Mouse (Mus musculus): ENCODE data around the gene Stk16. TPM values are rescaled to one million over a fixed set of nuclear protein-coding genes. Genes with fewer than 3 reads are reported as not detected.

Gene Stk16
- polyA plus RNA-seq, 1 experiment from 2014 or later, result 120 TPM

DNA sequence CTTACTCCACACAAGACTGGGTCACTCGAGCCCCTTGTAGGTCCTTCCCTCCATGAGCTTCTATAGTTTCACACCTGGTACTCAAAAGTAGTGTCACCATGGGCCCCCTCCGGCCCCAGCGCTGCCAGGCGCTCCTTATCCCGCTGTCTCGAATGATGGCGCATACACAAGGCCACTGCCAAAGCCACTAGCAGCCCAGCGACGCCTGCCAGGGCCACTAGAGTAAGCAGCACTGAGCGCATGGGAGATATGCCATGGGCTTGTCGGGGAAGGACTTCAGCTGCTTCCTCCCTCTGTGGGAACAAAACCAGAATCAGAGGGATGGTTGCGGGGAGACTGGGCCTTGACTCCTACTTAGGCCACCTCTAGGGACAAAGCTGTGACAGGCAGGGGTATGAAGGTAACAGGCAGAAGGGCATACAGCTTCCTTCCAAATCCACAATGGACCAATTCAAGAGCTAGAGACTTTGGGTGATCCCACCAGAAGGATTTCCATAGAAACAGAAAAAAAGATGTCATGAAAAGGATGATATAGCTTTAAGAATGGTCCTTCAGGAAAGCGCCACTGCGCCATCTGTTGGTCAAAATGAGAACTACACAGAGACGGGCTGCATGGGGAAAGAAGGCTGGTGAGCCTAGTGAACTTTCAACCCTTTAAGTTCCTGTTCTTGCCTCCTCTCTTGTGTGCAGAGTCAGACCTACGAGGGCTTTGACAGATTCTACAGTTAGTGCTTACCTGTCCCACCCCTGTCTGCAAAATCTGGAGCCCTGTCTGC is 43.4 kb downstream of the Stk16 start:
- no peak overlapping the region for H3K4me3 ChIP-seq (ENCODE audit: low read length)
- no peak overlapping the region for H3K27ac ChIP-seq (ENCODE audit: low read length)

DNA sequence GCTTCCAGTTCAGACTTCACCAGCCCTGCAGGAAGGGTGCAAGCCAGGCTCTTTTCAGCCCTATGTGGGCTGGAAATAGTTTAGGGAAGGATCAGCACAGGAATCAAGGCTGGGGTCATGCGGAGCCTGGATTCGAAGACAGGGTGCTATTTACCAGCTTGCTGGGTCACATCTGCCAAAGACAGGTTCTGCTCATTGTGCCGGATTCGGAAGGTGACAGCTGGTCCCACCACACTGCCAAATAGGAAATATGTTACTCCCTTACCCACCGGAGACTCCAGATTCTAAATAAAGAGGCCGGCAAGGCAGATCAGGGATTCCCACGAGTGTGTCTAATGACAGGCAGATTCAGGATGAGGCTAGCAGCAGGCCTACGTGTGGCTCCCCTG is 44.0 kb downstream of the Stk16 start:
- Histone ChIP-seq H3K4me1 (ENCODE audit: control insufficient read depth, insufficient read depth, low read length) (peaks cover 4% of the 10 kb centered on the region; the same call in 1 of the 2 replicates), H3K9me3 (ENCODE audit: control insufficient read depth, low read length) (no peaks in the 10 kb centered on the region), H3K4me2 (ENCODE audit: low read depth, low read length) (no peak overlapping the region), H3K27ac (ENCODE audit: low read length) (no peak overlapping the region), H3K27me3 (replicated peaks; ENCODE audit: control insufficient read depth, insufficient read depth, low read length) (no peaks in the 10 kb centered on the region), H3K9ac (ENCODE audit: low read depth, low read length) (no peak overlapping the region), H3K4me3 (ENCODE audit: low read length) (no peak overlapping the region), H3K36me3 (ENCODE audit: control insufficient read depth, insufficient read depth, low read length) (no peaks in the 10 kb centered on the region)
- 73% methylated on average over 8 of the region's 8 CpGs for WGBS
- no peak for ATAC-seq

More for the DNA sequence above, 43.4 kb downstream of the Stk16 start:
- ATAC-seq, result no peak
- peaks cover 4% of the 10 kb centered on the region; the same call in 1 of the 2 replicates for H3K4me1 ChIP-seq (ENCODE audit: control insufficient read depth, insufficient read depth, low read length)
- no peaks in the 10 kb centered on the region for H3K36me3 ChIP-seq (ENCODE audit: control insufficient read depth, insufficient read depth, low read length)
- no peaks in the 10 kb centered on the region for H3K27me3 ChIP-seq (replicated peaks; ENCODE audit: control insufficient read depth, insufficient read depth, low read length)
- H3K4me2 ChIP-seq (ENCODE audit: low read depth, low read length), result no peak overlapping the region
- H3K9me3 ChIP-seq (ENCODE audit: control insufficient read depth, low read length), result no peaks in the 10 kb centered on the region
- 62% methylated on average over 16 of the region's 16 CpGs for WGBS
- no peak overlapping the region for H3K9ac ChIP-seq (ENCODE audit: low read depth, low read length)

DNA sequence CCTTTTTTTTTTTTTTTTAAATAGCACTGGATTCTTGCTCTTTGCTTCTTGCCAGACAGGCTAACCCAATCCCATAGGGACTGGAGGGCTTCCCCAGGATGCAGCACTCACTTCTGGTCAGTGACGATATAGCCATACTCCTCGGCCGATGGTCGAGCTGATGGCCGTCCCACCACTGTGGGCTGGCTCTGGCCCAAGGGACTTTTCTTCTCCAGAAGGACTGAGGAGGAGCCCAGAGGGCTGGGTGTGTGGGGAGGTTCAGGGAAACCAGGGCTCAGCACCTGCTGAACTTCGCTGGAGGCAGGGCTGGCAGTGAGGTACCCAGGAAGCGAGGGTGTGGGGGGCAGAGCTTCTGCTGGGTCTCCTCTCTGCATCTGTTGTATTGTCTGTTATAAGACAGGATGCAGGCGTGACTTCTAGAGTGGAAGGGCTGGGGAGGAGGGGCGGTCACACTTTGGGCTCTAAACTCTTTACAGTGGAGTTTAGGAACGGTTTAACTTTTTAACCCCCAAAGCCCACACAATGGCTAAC is 44.9 kb downstream of the Stk16 start:
- Histone ChIP-seq H3K4me1 (ENCODE audit: control insufficient read depth, insufficient read depth, low read length) (peaks cover 4% of the 10 kb centered on the region; the same call in 1 of the 2 replicates), H3K9me3 (ENCODE audit: control insufficient read depth, low read length) (no peaks in the 10 kb centered on the region), H3K27me3 (replicated peaks; ENCODE audit: control insufficient read depth, insufficient read depth, low read length) (no peaks in the 10 kb centered on the region), H3K4me2 (ENCODE audit: low read depth, low read length) (no peak overlapping the region), H3K27ac (ENCODE audit: low read length) (no peak overlapping the region), H3K4me3 (ENCODE audit: low read length) (no peak overlapping the region), H3K36me3 (ENCODE audit: control insufficient read depth, insufficient read depth, low read length) (no peaks in the 10 kb centered on the region), H3K9ac (ENCODE audit: low read depth, low read length) (0 out of 2 replicates have a peak overlapping the region, but pooled peaks have one; percentile 27)
- 57% methylated on average over 10 of the region's 10 CpGs for WGBS
- no peak for ATAC-seq

DNA sequence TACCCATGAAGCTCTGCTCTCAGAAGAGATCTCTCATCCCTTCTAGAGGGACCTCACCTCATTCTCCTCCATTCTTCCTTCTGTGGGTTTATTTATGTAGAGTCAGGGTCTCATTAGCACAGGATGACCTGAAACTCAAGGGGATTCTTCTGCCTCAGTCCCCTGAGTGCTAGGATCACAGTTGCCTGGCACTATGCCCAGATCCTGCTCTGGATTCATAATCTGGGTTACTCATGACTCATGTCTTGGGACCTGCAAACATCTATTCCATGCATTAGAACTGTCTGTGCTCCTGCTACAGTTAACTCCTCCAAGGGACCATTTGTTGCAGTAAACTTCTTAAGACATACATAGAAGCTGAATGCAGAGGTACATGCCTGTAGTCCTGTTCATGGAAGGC is 50.6 kb downstream of the Stk16 start:
- H3K36me3 ChIP-seq (ENCODE audit: control insufficient read depth, insufficient read depth, low read length), result no peaks in the 10 kb centered on the region
- H3K9me3 ChIP-seq (ENCODE audit: control insufficient read depth, low read length), result no peaks in the 10 kb centered on the region
- no peak for ATAC-seq
- H3K4me1 ChIP-seq (ENCODE audit: control insufficient read depth, insufficient read depth, low read length), result no peaks in the 10 kb centered on the region
- H3K9ac ChIP-seq (ENCODE audit: low read depth, low read length), result no peak overlapping the region
- H3K27ac ChIP-seq (ENCODE audit: low read length), result no peak overlapping the region
- H3K4me3 ChIP-seq (ENCODE audit: low read length), result no peak overlapping the region
- H3K4me2 ChIP-seq (ENCODE audit: low read depth, low read length), result no peak overlapping the region
- peaks cover 26% of the 10 kb centered on the region for H3K27me3 ChIP-seq (replicated peaks; ENCODE audit: control insufficient read depth, insufficient read depth, low read length)

DNA sequence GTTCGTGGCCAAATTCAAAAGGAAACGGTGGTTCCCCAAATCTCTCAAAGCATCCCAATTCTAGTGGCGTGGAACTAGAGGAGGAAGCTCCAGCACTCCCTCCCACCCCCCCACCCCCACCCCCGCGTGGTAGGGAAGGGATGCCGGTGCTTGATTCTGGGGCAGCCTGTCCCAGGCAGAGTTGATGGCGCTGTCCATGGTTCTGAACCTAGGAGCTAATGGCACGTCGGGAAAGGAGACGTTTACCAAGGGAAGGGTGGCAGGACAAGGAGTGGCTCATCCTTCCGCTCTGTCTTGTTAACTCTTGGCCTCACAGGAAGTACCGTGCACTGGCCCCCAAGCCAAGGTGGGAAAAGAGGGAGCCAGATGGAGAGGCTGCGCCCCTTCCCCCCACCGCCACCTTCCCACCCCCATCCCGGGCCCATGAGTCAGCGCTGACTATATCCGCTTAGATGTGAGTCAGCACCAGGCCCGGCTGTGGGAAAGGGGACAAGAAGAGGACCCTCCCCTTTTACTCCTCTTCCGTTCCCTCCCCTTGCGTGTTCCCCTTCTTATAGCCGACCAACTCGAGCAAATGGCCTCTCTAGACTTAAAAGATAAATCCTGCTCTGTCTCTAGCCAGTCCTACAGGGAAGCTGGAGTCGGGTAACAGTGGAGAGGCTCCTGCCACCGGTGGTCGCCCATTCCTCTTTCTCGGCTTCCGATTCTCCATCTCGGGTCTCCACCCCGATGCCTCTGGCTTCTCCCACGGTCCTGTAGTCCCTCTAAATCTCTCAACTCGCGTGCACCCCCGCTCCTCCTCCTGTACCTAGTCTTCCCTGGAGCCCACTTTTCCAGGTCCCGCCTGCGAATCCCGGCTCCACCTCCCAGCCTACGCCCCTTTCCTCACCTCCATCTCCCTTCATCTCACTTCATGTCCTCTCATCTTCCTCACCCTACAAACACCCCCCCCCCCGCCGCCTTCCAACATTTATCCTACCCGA is 52.6 kb downstream of the Stk16 start:
- Histone ChIP-seq H3K9me3 (ENCODE audit: control insufficient read depth, low read length) (no peaks in the 10 kb centered on the region), H3K27me3 (replicated peaks; ENCODE audit: control insufficient read depth, insufficient read depth, low read length) (peaks cover 26% of the 10 kb centered on the region), H3K36me3 (ENCODE audit: control insufficient read depth, insufficient read depth, low read length) (no peaks in the 10 kb centered on the region), H3K4me1 (ENCODE audit: control insufficient read depth, insufficient read depth, low read length) (no peaks in the 10 kb centered on the region), H3K4me2 (ENCODE audit: low read depth, low read length) (no peak overlapping the region), H3K4me3 (ENCODE audit: low read length) (0 out of 2 replicates have a peak overlapping the region, but pooled peaks have one; percentile 11), H3K9ac (ENCODE audit: low read depth, low read length) (no peak overlapping the region), H3K27ac (ENCODE audit: low read length) (no peak overlapping the region)
- WGBS, result 2% methylated on average over 40 of the region's 40 CpGs
- ATAC-seq, result peak; percentile 50; the same call in 1 of the 2 replicates

DNA sequence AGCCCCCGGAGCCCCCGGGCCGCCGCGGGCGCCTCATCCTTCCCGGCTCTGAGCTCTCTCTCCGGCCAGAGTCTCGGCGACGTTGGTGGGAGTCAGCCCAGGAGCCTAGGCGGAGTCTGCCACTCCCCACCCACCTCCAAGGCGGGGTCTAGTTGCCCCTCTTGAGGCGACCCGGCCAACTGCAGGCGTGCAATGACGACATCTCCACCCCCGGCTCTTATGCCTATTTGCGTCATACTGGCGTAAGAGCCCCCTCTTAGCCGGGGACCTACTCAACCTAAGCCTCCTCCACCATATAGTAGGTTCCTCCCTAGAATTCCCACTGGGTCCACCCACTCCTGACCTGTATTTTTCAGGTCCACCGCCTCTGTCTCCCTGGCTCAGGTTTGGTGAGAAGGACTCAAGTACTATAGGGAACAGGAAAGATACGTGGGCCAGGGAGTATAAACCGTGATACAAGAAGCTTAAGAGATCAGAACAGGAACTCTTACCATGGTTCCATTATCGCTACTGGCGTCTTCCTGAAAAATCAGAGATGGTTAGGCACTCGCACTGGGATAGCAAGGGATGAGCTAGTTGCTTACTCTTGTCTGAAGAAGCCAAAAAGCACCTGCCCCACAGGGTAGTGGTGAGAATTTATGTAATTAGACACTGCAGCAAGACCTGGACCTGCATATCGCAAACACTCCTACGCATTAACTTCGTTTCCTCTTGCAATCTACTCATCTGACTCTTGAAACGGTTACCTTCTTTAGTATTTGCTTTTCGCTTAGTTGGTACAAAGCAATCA is 53.6 kb downstream of the Stk16 start, which contains the start of gene Ptprn:
Ptprn (minus strand) TSS at position 412 of the 790 bp plus-strand sequence.
- Histone ChIP-seq H3K36me3 (ENCODE audit: control insufficient read depth, insufficient read depth, low read length) (no peaks in the 10 kb centered on the region), H3K9ac (ENCODE audit: low read depth, low read length) (no peak within 1 kb of the TSS), H3K4me1 (ENCODE audit: control insufficient read depth, insufficient read depth, low read length) (no peaks in the 10 kb centered on the region), H3K27me3 (replicated peaks; ENCODE audit: control insufficient read depth, insufficient read depth, low read length) (peaks cover 26% of the 10 kb centered on the region), H3K27ac (ENCODE audit: low read length) (no peak within 1 kb of the TSS), H3K9me3 (ENCODE audit: control insufficient read depth, low read length) (no peaks in the 10 kb centered on the region), H3K4me3 (ENCODE audit: low read length) (0 out of 2 replicates have a peak within 1 kb of the TSS, but pooled peaks have one; percentile 11), H3K4me2 (ENCODE audit: low read depth, low read length) (no peak within 1 kb of the TSS)
- no peak for ATAC-seq
- 11% methylated on average over 32 of the region's 32 CpGs for WGBS

Small RNAs within 50 kb of the gene (microRNA-seq; reads per million reads assigned to microRNA genes)
- not detected for gene Gm27943

Other genes with a start within 250 kb of the Stk16 start
- gene Nhej1, start 85.6 kb upstream of the Stk16 start, polyA plus RNA-seq (2015; fragmentation: Nextera tagmentation; extraction: Ambion mirVana), result 9.4 and 10.2 TPM in 2 replicates
- 1.2 and 1.5 TPM in 2 replicates for gene Slc23a3, start 76.9 kb upstream of the Stk16 start, polyA plus RNA-seq (2015; fragmentation: Nextera tagmentation; extraction: Ambion mirVana)
- 49.1 and 52.5 TPM in 2 replicates for gene Cnppd1, start 68.1 kb upstream of the Stk16 start, polyA plus RNA-seq (2015; fragmentation: Nextera tagmentation; extraction: Ambion mirVana)
- gene Retreg2, start 68.1 kb upstream of the Stk16 start, polyA plus RNA-seq (2015; fragmentation: Nextera tagmentation; extraction: Ambion mirVana), result 44.7 and 50.8 TPM in 2 replicates
- 53.2 and 54.6 TPM in 2 replicates for gene Zfand2b, start 42.2 kb upstream of the Stk16 start, polyA plus RNA-seq (2015; fragmentation: Nextera tagmentation; extraction: Ambion mirVana)
- gene Abcb6, start 30.4 kb upstream of the Stk16 start, polyA plus RNA-seq (2015; fragmentation: Nextera tagmentation; extraction: Ambion mirVana), result 21.5 and 27.8 TPM in 2 replicates
- 25.4 and 26.5 TPM in 2 replicates for gene Ankzf1, start 18.7 kb upstream of the Stk16 start, polyA plus RNA-seq (2015; fragmentation: Nextera tagmentation; extraction: Ambion mirVana)
- gene Atg9a, start 18.6 kb upstream of the Stk16 start, polyA plus RNA-seq (2015; fragmentation: Nextera tagmentation; extraction: Ambion mirVana), result 28.3 and 31.7 TPM in 2 replicates
- 9.2 and 10.1 TPM in 2 replicates for gene Glb1l, start within 50 bp of the Stk16 start, polyA plus RNA-seq (2015; fragmentation: Nextera tagmentation; extraction: Ambion mirVana)
- gene Tuba4a, start 9.0 kb downstream of the Stk16 start, polyA plus RNA-seq (2015; fragmentation: Nextera tagmentation; extraction: Ambion mirVana), result 137 and 151 TPM in 2 replicates
- gene A630095N17Rik, start 21.3 kb downstream of the Stk16 start, polyA plus RNA-seq (2015; fragmentation: Nextera tagmentation; extraction: Ambion mirVana), result not detected in 2 replicates
- 20.9 and 24.3 TPM in 2 replicates for gene Dnajb2, start 25.6 kb downstream of the Stk16 start, polyA plus RNA-seq (2015; fragmentation: Nextera tagmentation; extraction: Ambion mirVana)
- gene Ptprn, start 53.7 kb downstream of the Stk16 start, polyA plus RNA-seq (2015; fragmentation: Nextera tagmentation; extraction: Ambion mirVana), result 2.9 and 3.0 TPM in 2 replicates
- 9.2 and 9.9 TPM in 2 replicates for gene Resp18, start 67.6 kb downstream of the Stk16 start, polyA plus RNA-seq (2015; fragmentation: Nextera tagmentation; extraction: Ambion mirVana)
- gene Dnpep, start 107.2 kb downstream of the Stk16 start, polyA plus RNA-seq (2015; fragmentation: Nextera tagmentation; extraction: Ambion mirVana), result 159 and 160 TPM in 2 replicates
- gene Des, start 149.5 kb downstream of the Stk16 start, polyA plus RNA-seq (2015; fragmentation: Nextera tagmentation; extraction: Ambion mirVana), result 149 and 159 TPM in 2 replicates
- 33.5 and 35.2 TPM in 2 replicates for gene Speg, start 164.5 kb downstream of the Stk16 start, polyA plus RNA-seq (2015; fragmentation: Nextera tagmentation; extraction: Ambion mirVana)
- gene Gmppa, start 225.1 kb downstream of the Stk16 start, polyA plus RNA-seq (2015; fragmentation: Nextera tagmentation; extraction: Ambion mirVana), result 134 and 137 TPM in 2 replicates
- 2.0 and 2.4 TPM in 2 replicates for gene Asic4, start 239.6 kb downstream of the Stk16 start, polyA plus RNA-seq (2015; fragmentation: Nextera tagmentation; extraction: Ambion mirVana)